Mouse (Mus musculus): ENCODE results near the gene Hamp2. TPM values are rescaled to one million over a fixed set of nuclear protein-coding genes. Genes with fewer than 3 reads are reported as not detected.

Hamp2 gene
- total RNA-seq, 2 experiments from 2014 or later: not detected

Other genes with a start within 250 kb of the Hamp2 start
- gene 2200002J24Rik, start 225.8 kb downstream of the Hamp2 start, total RNA-seq (2021): not detected
- 1 to 10 TPM; 2.5 to 3.2 TPM for gene Atp4a, start 212.5 kb downstream of the Hamp2 start, total RNA-seq (2021)
- 100 to 1,000 TPM; 136 to 144 TPM for gene Tmem147, start 195.1 kb downstream of the Hamp2 start, total RNA-seq (2021)
- gene Gapdhs, start 181.0 kb downstream of the Hamp2 start, total RNA-seq (2021): not detected
- 1 to 10 TPM; 9.5 to 9.8 TPM for gene Sbsn, start 173.2 kb downstream of the Hamp2 start, total RNA-seq (2021)
- 1 to 10 TPM; 1.4 to 1.5 TPM for gene Dmkn, start 160.9 kb downstream of the Hamp2 start, total RNA-seq (2021)
- gene Krtdap, start 136.8 kb downstream of the Hamp2 start, total RNA-seq (2021): not detected
- gene Ffar2, start 100.9 kb downstream of the Hamp2 start, total RNA-seq (2021): under 1 TPM in 1 of 2 experiments, not detected in 1; 0.69 TPM
- gene Ffar3, start 68.5 kb downstream of the Hamp2 start, total RNA-seq (2021): not detected
- not detected for gene Ffar1, start 63.1 kb downstream of the Hamp2 start, total RNA-seq (2021)
- under 1 TPM in 1 of 2 experiments, not detected in 1; 0.28 TPM for gene Cd22, start 44.3 kb downstream of the Hamp2 start, total RNA-seq (2021)
- gene Mag, start 9.8 kb downstream of the Hamp2 start, total RNA-seq (2021): 10 to 100 TPM; 27.0 to 60.7 TPM
- not detected for gene Hamp, start 19.4 kb upstream of the Hamp2 start, total RNA-seq (2021)
- 100 to 1,000 TPM; 112 to 115 TPM for gene Usf2, start 32.1 kb upstream of the Hamp2 start, total RNA-seq (2021)
- gene Lsr, start 48.8 kb upstream of the Hamp2 start, total RNA-seq (2021): 10 to 100 TPM; 10.2 to 12.6 TPM
- under 1 TPM; 0.18 to 0.21 TPM for gene Fam187b, start 49.1 kb upstream of the Hamp2 start, total RNA-seq (2021)
- gene Fxyd5, start 117.8 kb upstream of the Hamp2 start, total RNA-seq (2021): 10 to 100 TPM; 37.2 to 37.5 TPM
- gene Fxyd7, start 126.8 kb upstream of the Hamp2 start, total RNA-seq (2021): 100 to 1,000 TPM; 371 to 375 TPM
- gene Fxyd1, start 132.5 kb upstream of the Hamp2 start, total RNA-seq (2021): 10 to 100 TPM; 34.1 to 35.5 TPM
- 1 to 10 TPM; 9.0 to 9.2 TPM for gene Lgi4, start 134.7 kb upstream of the Hamp2 start, total RNA-seq (2021)
- gene Fxyd3, start 152.0 kb upstream of the Hamp2 start, total RNA-seq (2021): not detected
- 1 to 10 TPM; 1.2 to 1.9 TPM for gene Hpn, start 190.6 kb upstream of the Hamp2 start, total RNA-seq (2021)
- 100 to 1,000 TPM; 176 to 205 TPM for gene Scn1b, start 202.3 kb upstream of the Hamp2 start, total RNA-seq (2021)
- 100 to 1,000 TPM; 131 to 138 TPM for gene Gramd1a, start 231.2 kb upstream of the Hamp2 start, total RNA-seq (2021)